Comparison of ENCODE assay signal across 8 mouse cellular contexts in the genomic region with DNA sequence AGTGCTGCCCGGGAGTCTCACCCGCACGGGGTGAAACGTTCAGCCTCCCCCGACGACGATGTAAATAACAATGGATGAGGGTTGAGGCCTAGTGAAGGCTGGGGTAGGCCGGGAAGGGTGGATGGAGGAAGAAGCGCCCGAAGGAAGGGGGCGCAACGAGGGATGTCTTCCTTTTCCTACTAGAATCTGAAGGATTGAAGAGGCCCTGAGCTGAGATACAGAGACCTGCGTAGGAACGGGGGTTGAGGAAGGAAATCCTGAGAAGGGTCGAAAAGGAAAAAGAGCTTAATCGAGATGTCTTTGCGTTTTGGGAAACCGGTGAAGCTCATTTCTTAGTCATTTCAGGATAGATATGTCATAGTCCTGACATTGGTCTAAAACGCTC. TPM values are rescaled to one million over a fixed set of nuclear protein-coding genes. Genes with fewer than 3 reads are reported as not detected.
DNase-seq lines count a peak whose midpoint lies in the region; ATAC-seq and TF ChIP-seq lines count a peak whose summit lies in the region.

No protein-coding gene starts in this region.

- H3K9me3 ChIP-seq in heart, embryonic 10.5 days = no peaks in the 10 kb centered on the region
- no peaks in the 10 kb centered on the region for H3K9me3 ChIP-seq in G1E (replicated peaks)
- H3K9me3 ChIP-seq in megakaryocyte, embryonic 14.5 days = no peaks in the 10 kb centered on the region

- no peaks in the 10 kb centered on the region for H3K36me3 ChIP-seq in heart, embryonic 10.5 days
- peaks cover 6% of the 10 kb centered on the region for H3K36me3 ChIP-seq in G1E (replicated peaks)
- peaks cover 10% of the 10 kb centered on the region for H3K36me3 ChIP-seq in megakaryocyte, embryonic 14.5 days (replicated peaks; ENCODE audit: low read length)

- intact Hi-C loops in left cerebral cortex, postnatal 36 days (cut with DNase I) = no loop called here

- peak; percentile 38 for ATAC-seq in G1E (ENCODE audit: extremely low read depth, insufficient number of reproducible peaks, low FRiP score, poor library complexity, severe bottlenecking)
- ATAC-seq in granulocyte monocyte progenitor cell, adult 5-6 weeks (replicated peaks; ENCODE audit: poor library complexity, severe bottlenecking) = peak; percentile 74

- H3K4me1 ChIP-seq in heart, embryonic 10.5 days = peaks cover 16% of the 10 kb centered on the region
- H3K4me1 ChIP-seq in G1E (ENCODE audit: insufficient read depth, low read depth, low read length) = peaks cover 32% of the 10 kb centered on the region
- peaks cover 36% of the 10 kb centered on the region for H3K4me1 ChIP-seq in megakaryocyte, embryonic 14.5 days

- no peak for DNase-seq in heart, embryonic 10.5 days (ENCODE audit: low spot score)
- no peak for DNase-seq in heart, adult 9 months (ENCODE audit: low spot score in 2 of 2)
- peak; percentile 39 for DNase-seq in G1E (ENCODE audit: low spot score)
- no peak for DNase-seq in gastrocnemius, adult 8-10 months (ENCODE audit: low spot score in 2 of 2)
- DNase-seq in left cerebral cortex, postnatal 36 days (ENCODE audit: low spot score in 2 of 2) = no peak
- DNase-seq in right cerebral cortex, adult 18-20 months = no peak

- WGBS in heart, embryonic 10.5 days = under 1% methylated on average over 19 of the region's 19 CpGs

- peak overlapping the region; percentile 96 for H3K27ac ChIP-seq in heart, embryonic 10.5 days

- H3K4me3 ChIP-seq in heart, embryonic 10.5 days = peak overlapping the region; percentile 77
- H3K4me3 ChIP-seq in G1E (ENCODE audit: low read depth, low read length) = peak overlapping the region; percentile 76
- peak overlapping the region; percentile 96 for H3K4me3 ChIP-seq in megakaryocyte, embryonic 14.5 days (replicated peaks)

- H3K27me3 ChIP-seq in heart, embryonic 10.5 days (ENCODE audit: insufficient read depth, poor library complexity, severe bottlenecking) = no peaks in the 10 kb centered on the region
- peaks cover 4% of the 10 kb centered on the region for H3K27me3 ChIP-seq in G1E (ENCODE audit: insufficient read depth, low read length)
- peaks cover under 1% of the 10 kb centered on the region for H3K27me3 ChIP-seq in megakaryocyte, embryonic 14.5 days (replicated peaks)

- TF ChIP-seq CTCF in G1E (IDR thresholded peaks at IDR 0.05; ENCODE audit: low read depth, low read length) = no peak

RNA-seq across cellular contexts. Expression of gene Gm4353, which starts 9.0 kb away (rescaled TPM):
- 0.55 and 0.85 TPM in 2 replicates for polyA plus RNA-seq in heart, embryonic 10.5 days (2016; fragmentation: Nextera tagmentation; extraction: Ambion mirVana)
- 1.4 and 2.7 TPM in 2 replicates for total RNA-seq in G1E (2014; fragmentation: Nextera tagmentation)
- 2.0 and 2.3 TPM in 2 replicates for total RNA-seq in G1E (2017)
- polyA plus RNA-seq in G1E (2012) = 0.31 TPM in 1 of 2 replicates, not detected in the other
- 0.77 and 0.81 TPM in 2 replicates for total RNA-seq in granulocyte monocyte progenitor cell, adult 5-6 weeks (2014; fragmentation: Nextera tagmentation)
- total RNA-seq in granulocyte monocyte progenitor cell, adult 5-6 weeks (2017) = 2.8 and 2.9 TPM in 2 replicates
- polyA plus RNA-seq in megakaryocyte, embryonic 14.5 days (2012; ENCODE audit: insufficient read depth, low replicate concordance) = 0.82 TPM in 1 of 2 replicates, not detected in the other
- 1 to 10 TPM; 1.4 to 1.8 (median 1.5) TPM for total RNA-seq in gastrocnemius, adult 8-10 months (2022)
- total RNA-seq in left cerebral cortex, postnatal 36 days (2021) = 1 to 10 TPM; 2.6 to 4.7 TPM

RNA-seq across cellular contexts. Expression of gene 1110004F10Rik, which starts 54.3 kb away (rescaled TPM):
- 208 and 252 TPM in 2 replicates for polyA plus RNA-seq in heart, embryonic 10.5 days (2016; fragmentation: Nextera tagmentation; extraction: Ambion mirVana)
- 122 and 127 TPM in 2 replicates for total RNA-seq in G1E (2014; fragmentation: Nextera tagmentation)
- 239 and 262 TPM in 2 replicates for total RNA-seq in G1E (2017)
- polyA plus RNA-seq in G1E (2012) = 52.4 and 74.2 TPM in 2 replicates
- 102 and 146 TPM in 2 replicates for total RNA-seq in granulocyte monocyte progenitor cell, adult 5-6 weeks (2014; fragmentation: Nextera tagmentation)
- 215 and 273 TPM in 2 replicates for total RNA-seq in granulocyte monocyte progenitor cell, adult 5-6 weeks (2017)
- polyA plus RNA-seq in megakaryocyte, embryonic 14.5 days (2012; ENCODE audit: insufficient read depth, low replicate concordance) = 10.6 and 59.4 TPM in 2 replicates
- 10 to 100 TPM; 36.4 to 49.9 (median 40.9) TPM for total RNA-seq in gastrocnemius, adult 8-10 months (2022)
- total RNA-seq in left cerebral cortex, postnatal 36 days (2021) = 100 to 1,000 TPM in 1 of 2 experiments, 10 to 100 TPM in 1; 94.8 to 103 TPM

RNA-seq across cellular contexts. Expression of gene Sox6, which starts 54.9 kb away (rescaled TPM):
- polyA plus RNA-seq in heart, embryonic 10.5 days (2016; fragmentation: Nextera tagmentation; extraction: Ambion mirVana) = 30.9 and 32.7 TPM in 2 replicates
- total RNA-seq in G1E (2014; fragmentation: Nextera tagmentation) = 12.7 and 162 TPM in 2 replicates
- total RNA-seq in G1E (2017) = 2.5 and 3.8 TPM in 2 replicates
- polyA plus RNA-seq in G1E (2012) = 2.3 and 2.6 TPM in 2 replicates
- total RNA-seq in granulocyte monocyte progenitor cell, adult 5-6 weeks (2014; fragmentation: Nextera tagmentation) = 0.45 and 2.6 TPM in 2 replicates
- 0.98 TPM in 1 of 2 replicates, not detected in the other for total RNA-seq in granulocyte monocyte progenitor cell, adult 5-6 weeks (2017)
- 0.17 TPM in 1 of 2 replicates, not detected in the other for polyA plus RNA-seq in megakaryocyte, embryonic 14.5 days (2012; ENCODE audit: insufficient read depth, low replicate concordance)
- 100 to 1,000 TPM; 156 to 192 (median 179) TPM for total RNA-seq in gastrocnemius, adult 8-10 months (2022)
- total RNA-seq in left cerebral cortex, postnatal 36 days (2021) = 10 to 100 TPM; 25.8 to 32.7 TPM
